Mouse (Mus musculus): Measurements from ENCODE around the gene Gprin1. TPM values are rescaled to one million over a fixed set of nuclear protein-coding genes. Genes with fewer than 3 reads are reported as not detected.

Gene Gprin1
- polyA plus RNA-seq (2014; fragmentation: Illumina TruSeq; extraction: RNeasy Lipid Tissue Mini Kit (QIAGEN cat#74804); ENCODE audit: low read depth, low replicate concordance): not detected

DNA sequence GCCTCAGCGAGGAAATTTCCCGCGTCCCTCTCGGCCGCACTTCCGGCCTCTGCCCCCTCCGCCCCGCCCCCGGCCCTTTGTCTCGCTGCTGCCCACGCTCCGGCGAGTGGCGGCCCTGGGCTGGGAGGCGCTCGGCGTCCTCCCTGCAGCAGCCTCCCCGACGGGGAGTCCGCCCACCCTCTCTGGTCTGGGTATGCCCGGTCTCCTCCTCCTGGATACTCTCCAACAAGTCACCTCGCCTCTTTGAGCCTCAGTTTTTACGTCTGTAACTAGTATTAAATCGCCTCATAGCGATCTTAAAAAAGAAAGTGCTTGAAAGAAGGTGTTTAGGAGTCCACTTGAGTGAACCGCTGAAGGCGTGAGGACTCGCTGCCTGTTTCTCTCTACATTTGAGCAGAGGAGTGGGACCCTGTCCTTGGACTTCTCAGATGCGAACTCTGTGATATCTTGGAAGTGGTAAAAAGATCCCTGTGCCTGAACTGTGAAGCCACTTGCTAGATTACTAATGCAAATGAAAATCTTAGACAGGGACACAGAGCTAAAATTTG lies at the start of gene Gprin1:
Gprin1 (minus strand) TSS at position 11 of the 548 bp plus-strand sequence.

GRCm38 (mm10) chr13:54788740-54789560 lies 39.3 kb upstream of the Gprin1 start, which contains the start of gene Tspan17:
Gene Tspan17 (plus strand): TSS chr13:54789377.

DNA sequence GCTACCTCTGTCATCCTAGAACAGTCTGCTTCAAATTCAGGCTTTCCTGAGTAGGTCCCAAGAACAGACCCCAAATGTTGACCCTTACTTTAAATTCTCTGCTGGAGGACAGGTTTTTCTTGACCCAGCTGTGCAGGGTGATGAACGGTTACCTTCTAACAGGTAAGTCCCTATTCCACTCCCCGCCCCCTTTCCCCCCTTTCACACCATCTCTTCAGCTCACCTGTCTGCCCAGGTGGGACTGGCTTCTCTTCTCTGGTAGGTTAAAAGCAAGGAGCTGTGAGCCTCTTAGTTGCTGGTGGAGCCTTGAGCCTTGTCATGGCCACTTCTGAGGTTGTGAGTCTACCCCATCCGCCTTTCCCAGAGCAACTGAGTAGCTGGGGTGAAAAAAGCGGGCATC lies 34.0 kb upstream of the Gprin1 start, which contains the start of gene Eif4e1b:
Eif4e1b (plus strand) TSS at position 301 of the 400 bp plus-strand sequence.

DNA sequence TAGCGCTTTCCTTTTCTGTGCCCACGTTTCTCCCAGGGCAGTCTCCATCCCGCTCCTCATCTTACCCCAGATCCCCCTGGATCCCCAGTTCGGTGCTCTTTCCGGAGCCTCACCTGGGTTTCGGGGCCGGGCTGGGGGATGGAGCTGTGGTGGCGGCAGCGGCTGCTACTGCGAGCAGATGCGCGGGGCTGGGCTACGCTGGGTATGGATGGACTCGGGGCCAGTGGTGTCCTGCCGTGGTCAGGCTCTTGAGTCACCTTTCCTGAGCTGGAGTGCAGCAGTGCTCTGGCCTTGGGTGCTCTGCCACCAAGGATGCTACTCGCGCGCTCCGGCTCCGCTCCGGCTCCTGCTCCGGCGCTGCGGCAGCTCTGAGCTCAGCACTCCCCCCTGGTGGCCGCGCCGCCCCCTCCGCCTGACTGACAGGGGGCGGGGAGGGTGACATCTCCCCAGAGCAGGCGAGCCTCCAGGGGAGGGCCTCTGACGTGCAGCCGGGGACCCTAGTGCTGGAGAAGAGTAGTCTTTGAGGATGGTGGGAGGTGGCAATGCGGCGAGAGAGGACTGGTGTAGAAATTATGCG lies 16.6 kb upstream of the Gprin1 start, which contains the start of gene Sncb:
Sncb (minus strand) TSS at position 404 of the 577 bp plus-strand sequence.

DNA sequence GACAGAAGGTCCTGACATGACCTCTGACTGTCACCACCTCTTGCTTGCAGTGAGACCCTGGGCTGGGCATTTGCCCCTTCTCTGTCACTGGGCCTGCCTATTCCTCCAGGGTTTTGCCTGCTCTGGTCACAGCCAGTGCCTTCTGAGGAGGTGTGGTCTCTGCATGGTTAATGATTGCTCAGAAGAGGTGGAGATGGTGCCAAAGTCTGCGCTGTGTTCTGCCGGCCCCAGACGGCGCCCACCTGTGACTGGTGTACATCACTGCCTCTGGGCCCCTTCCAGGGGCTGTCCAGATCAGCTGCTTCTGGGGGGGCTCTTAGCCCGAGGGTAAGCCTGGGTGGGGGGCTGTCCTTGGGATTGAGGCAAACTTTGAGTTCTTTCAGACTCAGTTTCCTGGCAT lies 48.4 kb downstream of the Gprin1 start, which contains the start of gene Cdhr2:
Cdhr2 (plus strand) TSS at position 219 of the 400 bp plus-strand sequence.

GRCm38 (mm10) chr13:54693558-54694347 lies 55.9 kb downstream of the Gprin1 start, which contains the start of gene Rnf44:
Gene Rnf44 (minus strand): TSS chr13:54693907.

Other genes starting within 250 kb of the Gprin1 start
- gene Simc1, start 246.1 kb downstream of the Gprin1 start, polyA plus RNA-seq (2014; fragmentation: Illumina TruSeq; extraction: RNeasy Lipid Tissue Mini Kit (QIAGEN cat#74804); ENCODE audit: low read depth, low replicate concordance): 7.5 TPM
- gene 4833439L19Rik, start 184.4 kb downstream of the Gprin1 start, polyA plus RNA-seq (2014; fragmentation: Illumina TruSeq; extraction: RNeasy Lipid Tissue Mini Kit (QIAGEN cat#74804); ENCODE audit: low read depth, low replicate concordance): 50.6 TPM
- 1.2 TPM for gene Arl10, start 174.9 kb downstream of the Gprin1 start, polyA plus RNA-seq (2014; fragmentation: Illumina TruSeq; extraction: RNeasy Lipid Tissue Mini Kit (QIAGEN cat#74804); ENCODE audit: low read depth, low replicate concordance)
- gene Nop16, start 159.8 kb downstream of the Gprin1 start, polyA plus RNA-seq (2014; fragmentation: Illumina TruSeq; extraction: RNeasy Lipid Tissue Mini Kit (QIAGEN cat#74804); ENCODE audit: low read depth, low replicate concordance): 13.0 TPM
- gene Higd2a, start 159.7 kb downstream of the Gprin1 start, polyA plus RNA-seq (2014; fragmentation: Illumina TruSeq; extraction: RNeasy Lipid Tissue Mini Kit (QIAGEN cat#74804); ENCODE audit: low read depth, low replicate concordance): 29.7 TPM
- gene Cltb, start 138.5 kb downstream of the Gprin1 start, polyA plus RNA-seq (2014; fragmentation: Illumina TruSeq; extraction: RNeasy Lipid Tissue Mini Kit (QIAGEN cat#74804); ENCODE audit: low read depth, low replicate concordance): 8.8 TPM
- 35.5 TPM for gene Faf2, start 128.1 kb downstream of the Gprin1 start, polyA plus RNA-seq (2014; fragmentation: Illumina TruSeq; extraction: RNeasy Lipid Tissue Mini Kit (QIAGEN cat#74804); ENCODE audit: low read depth, low replicate concordance)
- 12.2 TPM for gene Rnf44, start 56.0 kb downstream of the Gprin1 start, polyA plus RNA-seq (2014; fragmentation: Illumina TruSeq; extraction: RNeasy Lipid Tissue Mini Kit (QIAGEN cat#74804); ENCODE audit: low read depth, low replicate concordance)
- gene Cdhr2, start 48.4 kb downstream of the Gprin1 start, polyA plus RNA-seq (2014; fragmentation: Illumina TruSeq; extraction: RNeasy Lipid Tissue Mini Kit (QIAGEN cat#74804); ENCODE audit: low read depth, low replicate concordance): not detected
- not detected for gene Sncb, start 16.7 kb upstream of the Gprin1 start, polyA plus RNA-seq (2014; fragmentation: Illumina TruSeq; extraction: RNeasy Lipid Tissue Mini Kit (QIAGEN cat#74804); ENCODE audit: low read depth, low replicate concordance)
- gene Eif4e1b, start 34.1 kb upstream of the Gprin1 start, polyA plus RNA-seq (2014; fragmentation: Illumina TruSeq; extraction: RNeasy Lipid Tissue Mini Kit (QIAGEN cat#74804); ENCODE audit: low read depth, low replicate concordance): not detected
- gene Tspan17, start 39.5 kb upstream of the Gprin1 start, polyA plus RNA-seq (2014; fragmentation: Illumina TruSeq; extraction: RNeasy Lipid Tissue Mini Kit (QIAGEN cat#74804); ENCODE audit: low read depth, low replicate concordance): not detected
- not detected for gene Unc5a, start 199.5 kb upstream of the Gprin1 start, polyA plus RNA-seq (2014; fragmentation: Illumina TruSeq; extraction: RNeasy Lipid Tissue Mini Kit (QIAGEN cat#74804); ENCODE audit: low read depth, low replicate concordance)

Data from liver, adult 10 weeks (tissue).